Mouse (Mus musculus) lung, adult 2 months (tissue): Measurements from ENCODE around the gene Col25a1.

ENCODE experiments used
- CTCF ChIP-seq: fragments of 200-500 bp; IDR thresholded peaks from 2 replicates; pipeline ENCODE4 v1.5.1; 2011; ENCODE audit warnings: mild to moderate bottlenecking, low read length, control low read depth; ENCODE audit not compliant: insufficient read depth
- POLR2A ChIP-seq: fragments of 200-500 bp; IDR thresholded peaks from 2 replicates; pipeline ENCODE4 v1.6.1; 2011; ENCODE audit warnings: low read depth, mild to moderate bottlenecking, control low read depth, low read length, borderline replicate concordance; ENCODE audit errors: extremely low read depth

GRCm38 (mm10) chr3:130128564-130128963 is 2.7 kb upstream of the Col25a1 start:
- TF ChIP-seq CTCF (no peak), POLR2A (no peak)
